Mouse (Mus musculus): ENCODE measurements around the gene Cbarp.

Gene Cbarp

DNA sequence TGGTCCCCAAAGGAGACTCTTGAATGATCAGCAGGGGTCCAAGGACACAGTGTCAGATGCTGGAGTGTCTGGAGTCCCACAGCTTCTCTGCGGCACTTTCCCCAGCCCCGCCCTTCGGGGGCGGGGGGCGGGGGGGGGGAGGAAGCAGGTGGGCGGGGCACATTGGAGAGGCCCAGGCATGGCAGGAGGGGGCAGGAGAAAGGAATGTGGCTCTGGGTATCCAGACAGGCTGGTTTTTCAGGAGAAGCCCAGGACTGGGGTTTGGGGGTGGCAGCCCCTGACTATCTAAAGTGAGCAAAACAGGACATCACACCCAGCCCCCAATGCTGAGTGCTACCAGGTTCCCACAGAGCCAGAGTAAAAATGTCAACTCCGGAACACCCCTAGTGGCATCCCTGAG lies 43.4 kb downstream of the Cbarp start:
- in situ Hi-C loops (cut with MseI, MboI): no loop called here

GRCm38 (mm10) chr10:80095547-80095946 lies 45.1 kb downstream of the Cbarp start:
- in situ Hi-C loops (cut with MseI, MboI): no loop called here

- in situ Hi-C loops (cut with MseI, MboI): no loop called here
Measured at GRCm38 (mm10) chr10:80094684-80095083, 46.0 kb downstream of the Cbarp start.

DNA sequence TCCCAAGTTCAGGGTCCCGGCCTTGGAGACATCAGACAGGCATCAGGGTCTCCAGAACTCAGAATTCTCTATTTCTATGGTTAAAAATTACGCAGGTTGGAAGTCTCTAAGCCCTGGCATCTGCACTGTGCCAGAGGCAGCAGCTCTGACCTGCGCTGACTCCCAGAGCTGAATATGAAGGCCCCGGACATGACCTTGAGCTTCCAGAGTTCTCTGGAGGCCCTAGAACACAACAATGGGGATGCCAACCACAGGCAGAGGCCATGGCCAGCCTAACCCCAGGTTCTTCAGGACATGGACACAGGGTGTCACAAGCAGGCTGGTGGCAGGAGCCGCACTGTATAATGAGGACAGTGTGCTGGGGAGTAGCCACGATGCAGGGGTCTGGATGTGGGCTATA lies 46.5 kb downstream of the Cbarp start:
- in situ Hi-C loops (cut with MseI, MboI): no loop called here

GRCm38 (mm10) chr10:80092690-80093089 lies 47.9 kb downstream of the Cbarp start:
- in situ Hi-C loops (cut with MseI, MboI): no loop called here

DNA sequence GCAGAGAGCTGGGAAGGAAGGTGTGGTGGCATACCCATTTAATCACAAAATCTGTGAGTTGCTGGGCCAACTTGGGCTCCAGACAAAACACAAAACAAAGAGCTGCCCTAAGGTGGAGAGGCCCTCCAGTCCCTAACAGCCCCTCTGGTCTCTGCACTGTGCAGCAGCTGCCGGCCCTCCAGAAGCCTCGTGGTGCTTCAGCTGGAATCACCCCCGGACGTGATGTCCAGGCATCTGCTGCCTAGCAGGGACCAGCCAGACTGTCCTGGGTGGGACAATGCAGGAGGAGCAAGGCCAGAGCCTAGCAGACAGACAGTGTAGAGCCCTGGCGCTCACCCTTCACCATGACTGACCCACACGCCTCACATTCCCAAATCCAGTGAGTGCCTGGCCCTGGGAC lies 49.1 kb downstream of the Cbarp start:
- in situ Hi-C loops (cut with MseI, MboI): no loop called here

- in situ Hi-C loops (cut with MseI, MboI): no loop called here
Measured at GRCm38 (mm10) chr10:80089146-80089545, 51.5 kb downstream of the Cbarp start.

DNA sequence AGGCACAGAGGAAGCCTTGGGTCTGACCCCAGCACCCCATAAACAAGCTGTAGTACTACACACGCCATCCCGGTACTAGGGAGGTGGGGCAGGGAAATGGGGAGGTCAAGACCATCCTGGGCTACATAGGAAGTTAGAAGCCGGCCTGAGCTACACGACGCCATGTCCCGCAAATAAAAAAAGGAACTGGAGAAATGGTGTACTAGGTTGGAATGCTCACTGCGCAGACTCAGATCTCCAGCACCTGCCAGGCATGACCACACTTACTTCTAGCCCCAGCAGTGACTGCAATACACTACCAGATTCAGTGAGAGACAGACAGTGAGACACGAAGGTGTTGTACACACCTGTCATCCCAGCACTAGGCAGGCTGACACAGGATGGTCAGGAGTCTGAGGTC lies 53.2 kb downstream of the Cbarp start:
- in situ Hi-C loops (cut with MseI, MboI): no loop called here

DNA sequence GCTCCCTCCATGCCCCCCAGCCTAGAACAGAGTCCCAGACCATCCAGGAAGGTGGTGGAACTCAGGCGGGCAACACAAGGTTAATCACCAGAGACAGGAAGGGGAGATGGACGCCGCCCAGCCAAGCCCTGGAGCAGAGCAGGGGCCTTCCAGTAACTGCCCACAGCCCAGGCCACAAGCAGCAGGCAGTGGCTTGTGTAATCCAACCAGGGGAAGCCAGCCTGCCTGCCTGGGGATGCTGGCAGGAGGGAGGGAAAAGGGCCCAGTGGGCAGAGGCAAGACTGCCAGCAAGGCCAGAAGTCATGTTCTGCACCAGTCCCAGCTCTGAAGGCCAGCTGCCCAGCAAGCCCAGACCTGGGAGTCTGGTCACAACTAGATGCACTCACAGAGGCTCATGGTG lies 53.8 kb downstream of the Cbarp start:
- in situ Hi-C loops (cut with MseI, MboI): no loop called here

DNA sequence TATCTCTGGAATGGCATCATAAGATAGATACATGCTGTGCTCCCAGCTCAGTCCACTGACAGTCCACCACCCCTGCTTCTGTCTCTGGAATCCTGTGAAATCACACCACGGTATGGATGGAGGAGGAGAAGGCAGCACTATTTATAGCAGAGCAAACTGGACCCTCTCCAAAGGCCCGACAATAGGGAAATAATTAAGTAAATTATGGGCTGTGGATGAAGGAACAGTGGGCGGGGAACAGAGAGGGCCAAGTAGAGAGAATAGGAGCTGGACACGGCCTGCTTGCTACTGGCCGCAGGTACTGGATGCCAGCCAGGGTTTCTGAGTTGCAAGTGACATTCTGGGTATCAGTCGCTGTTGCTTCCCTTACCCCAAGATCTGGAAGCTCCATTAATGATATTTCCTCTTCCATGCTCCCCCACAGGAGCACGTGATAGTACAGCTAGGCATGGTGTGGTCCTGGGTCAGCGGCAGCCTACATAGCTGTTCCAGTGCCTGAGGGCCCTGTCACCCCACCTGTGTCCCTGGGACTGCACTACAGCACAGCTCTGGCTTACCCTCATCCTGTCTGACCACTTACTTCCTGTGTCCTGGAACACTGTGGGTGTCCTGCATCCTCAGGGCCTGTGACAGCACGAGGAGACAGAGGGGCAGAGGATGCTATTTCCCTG lies 55.7 kb downstream of the Cbarp start:
- in situ Hi-C loops (cut with MseI, MboI): no loop called here

GRCm38 (mm10) chr10:80081075-80081474 lies 59.6 kb downstream of the Cbarp start:
- in situ Hi-C loops (cut with MseI, MboI): no loop called here

Measured in mouse trophoblast stem cell (cell line).